Mouse (Mus musculus) hindlimb bud, embryonic 11.5 days (tissue): ENCODE data around the gene Sec24a.
A peak's percentile ranks its signal among the peaks of the same experiment; 100 is the strongest.
"Not testable (repeated sequence)": the region's sequence is repeated elsewhere in the genome, so short reads cannot be mapped to it uniquely, and the experiment has no call there.

Experiments
- DNase-seq: peaks from one replicate; pipeline ENCODE4 v3.0.0-alpha.2; 2012; ENCODE audit warnings: low read depth, low spot score; ENCODE audit errors: extremely low spot score

Gene Sec24a

DNA sequence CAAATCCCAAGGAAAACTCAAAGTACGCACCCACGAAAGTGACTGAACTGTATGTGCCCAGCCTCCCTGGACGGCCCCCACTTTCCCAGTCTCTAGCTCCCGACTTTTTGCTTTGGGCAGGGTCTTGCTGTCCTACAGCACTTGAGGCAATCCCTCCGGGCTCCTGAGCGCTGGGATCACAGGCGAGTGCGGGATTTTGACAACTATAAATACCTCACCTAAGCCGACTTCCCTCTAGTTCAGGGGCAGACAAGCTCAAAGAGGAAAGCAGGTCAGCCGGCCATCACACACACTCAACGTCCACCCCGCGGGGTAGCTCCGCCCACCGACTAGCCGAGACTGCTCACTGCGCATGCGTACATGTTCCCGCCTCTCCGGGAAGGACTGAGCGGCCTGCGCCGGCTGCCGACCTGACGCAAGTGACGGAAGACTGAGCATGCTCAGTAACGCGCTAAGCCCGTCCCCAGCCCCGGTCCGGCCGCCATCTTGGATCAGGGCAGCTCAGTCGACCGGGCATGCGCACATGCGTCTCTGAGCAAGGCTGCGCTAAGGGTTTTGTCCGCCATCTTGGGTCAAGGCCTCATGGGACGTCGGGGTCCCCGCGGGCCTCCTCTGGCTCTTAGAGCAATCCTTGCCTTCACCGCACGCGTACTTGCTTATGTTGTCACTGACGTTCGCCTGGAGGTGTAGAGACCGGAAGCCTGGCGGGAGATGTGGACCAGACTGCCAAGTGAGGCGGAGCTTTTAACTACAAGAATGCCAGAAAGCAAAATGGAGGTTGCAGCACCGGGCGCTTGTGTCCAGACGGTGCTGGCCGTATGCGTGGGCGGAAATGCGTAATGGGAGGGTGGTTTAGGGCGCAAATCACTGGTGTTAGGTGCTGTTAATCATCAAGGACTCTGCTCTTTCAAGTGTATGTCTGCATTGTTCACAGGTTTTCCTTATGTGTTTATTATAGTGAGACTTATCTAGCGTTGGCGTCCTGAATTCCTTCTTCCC lies 74.8 kb downstream of the Sec24a start, which contains the start of gene 0610009B22Rik:
Gene 0610009B22Rik, minus strand, starts transcription at position 545 of the 999 bp plus-strand sequence.
- DNase-seq: peak; percentile 97

DNA sequence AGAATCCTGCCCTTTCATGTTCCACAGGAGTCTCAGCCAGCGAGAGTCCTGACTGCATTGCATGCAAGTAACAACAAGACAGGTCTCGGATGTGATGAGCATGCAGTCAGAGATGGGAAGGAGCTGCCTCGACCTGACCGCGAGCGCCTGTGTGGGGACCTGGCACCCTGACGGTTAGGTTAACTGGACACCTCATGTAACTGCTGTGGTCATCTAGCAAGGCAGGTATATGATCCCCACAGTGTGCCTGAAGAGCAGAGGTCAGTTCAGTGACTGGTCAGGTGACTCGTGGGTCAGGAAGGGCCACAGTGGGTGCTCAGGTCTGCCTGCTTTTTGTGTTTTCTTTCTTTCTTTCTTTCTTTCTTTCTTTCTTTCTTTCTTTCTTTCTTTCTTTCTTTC lies 81.5 kb downstream of the Sec24a start:
- DNase-seq: no peak

DNA sequence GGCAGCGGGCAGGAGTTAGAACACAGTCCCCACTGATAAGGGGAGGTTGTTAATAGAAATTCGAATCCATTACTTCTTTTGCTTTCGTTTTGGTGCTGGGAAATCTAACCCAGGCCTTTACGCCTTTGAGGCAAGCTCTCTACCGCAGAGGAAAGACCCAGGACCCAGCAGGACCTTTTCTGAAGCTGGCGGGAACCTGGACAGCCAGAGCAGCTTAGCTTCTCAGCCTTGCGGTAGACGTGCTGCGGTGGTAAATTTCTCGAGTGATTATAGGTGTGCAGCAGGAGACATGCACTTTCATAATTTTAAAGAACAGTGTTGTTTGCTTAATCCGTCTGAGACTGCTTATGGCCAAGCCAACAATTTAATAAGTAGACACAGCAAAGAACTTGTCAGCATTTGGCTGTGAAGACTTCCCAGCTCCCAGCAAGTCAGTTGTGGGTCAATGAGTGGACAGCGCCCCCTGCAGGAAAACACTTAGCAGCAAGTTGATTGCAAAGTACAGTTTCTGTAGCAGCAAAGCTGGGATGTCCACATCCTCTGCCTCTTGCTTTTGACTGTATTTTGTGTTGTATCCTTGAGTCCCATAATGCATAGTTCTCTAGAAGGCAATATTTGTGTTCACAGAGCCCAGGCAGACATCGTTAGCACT lies 82.0 kb downstream of the Sec24a start:
- DNase-seq: peak; percentile 62

DNA sequence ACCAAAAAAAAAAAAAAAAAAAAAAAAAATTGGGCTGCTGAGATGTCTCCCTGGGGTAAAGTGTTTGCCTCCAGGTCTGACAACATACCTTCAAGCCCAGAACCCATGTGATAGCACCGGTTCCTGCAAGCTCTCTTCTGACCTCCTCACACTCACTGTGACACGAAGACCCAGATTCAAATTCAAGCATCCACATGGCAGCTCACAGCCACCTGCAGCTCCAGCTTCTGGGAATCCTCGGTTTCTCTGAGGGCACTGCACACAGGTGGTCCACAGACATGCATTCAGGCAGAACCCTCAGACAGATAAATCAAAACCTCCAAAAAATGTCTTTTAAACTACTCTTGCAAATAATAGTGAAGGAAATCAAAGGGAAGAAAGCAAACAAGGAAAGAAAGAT lies 84.0 kb downstream of the Sec24a start:
- no peak for DNase-seq

DNA sequence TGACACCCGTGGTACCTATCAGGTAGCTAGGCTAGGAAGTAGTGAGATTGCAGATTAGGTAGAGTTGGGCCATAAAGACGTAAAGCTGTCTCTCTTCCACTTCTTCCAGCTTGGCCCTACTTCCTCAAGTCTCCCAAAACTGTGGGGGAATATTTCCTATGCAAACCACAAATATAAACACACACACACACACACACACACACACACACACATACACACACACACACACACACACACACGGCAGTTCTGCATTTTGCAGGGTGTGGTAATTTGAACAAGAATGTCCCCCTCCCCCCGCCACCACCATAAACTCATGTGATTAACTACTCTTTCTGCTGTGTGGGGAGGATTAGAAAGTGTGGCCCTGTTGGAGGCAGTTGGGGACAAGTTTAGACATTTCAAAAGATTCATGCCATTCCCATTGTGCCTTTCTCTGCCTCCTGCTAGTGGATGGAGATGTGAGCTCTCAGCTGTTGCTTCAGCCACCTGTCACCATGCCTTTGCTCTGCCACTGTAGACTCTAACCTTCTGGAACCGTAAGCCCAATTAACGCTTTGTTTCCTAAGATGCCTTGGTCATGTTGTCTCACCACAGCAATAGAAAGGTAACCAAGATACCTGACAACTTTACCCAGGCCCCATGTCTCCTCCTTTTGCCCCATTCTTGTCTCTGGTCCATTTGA lies 85.6 kb downstream of the Sec24a start:
- DNase-seq: no peak

DNA sequence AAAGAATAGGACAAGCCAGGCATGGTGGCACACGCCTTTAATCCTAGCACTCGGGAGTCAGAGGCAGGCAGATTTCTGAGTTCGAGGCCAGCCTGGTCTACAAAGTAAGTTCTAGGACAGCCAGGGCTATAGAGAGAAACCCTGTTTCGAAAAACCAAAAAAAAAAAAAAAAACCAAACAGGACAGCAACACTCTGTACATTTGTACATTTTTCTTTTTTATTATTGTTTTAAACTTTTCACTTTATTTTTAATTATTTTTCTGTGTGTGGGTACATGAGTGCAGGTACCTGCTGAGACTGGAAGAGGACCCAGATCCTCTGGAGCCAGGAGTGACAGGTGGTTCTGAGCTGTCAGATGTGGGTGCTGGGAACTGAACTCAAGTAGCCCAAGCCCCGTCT lies 88.0 kb downstream of the Sec24a start:
- DNase-seq: no peak

DNA sequence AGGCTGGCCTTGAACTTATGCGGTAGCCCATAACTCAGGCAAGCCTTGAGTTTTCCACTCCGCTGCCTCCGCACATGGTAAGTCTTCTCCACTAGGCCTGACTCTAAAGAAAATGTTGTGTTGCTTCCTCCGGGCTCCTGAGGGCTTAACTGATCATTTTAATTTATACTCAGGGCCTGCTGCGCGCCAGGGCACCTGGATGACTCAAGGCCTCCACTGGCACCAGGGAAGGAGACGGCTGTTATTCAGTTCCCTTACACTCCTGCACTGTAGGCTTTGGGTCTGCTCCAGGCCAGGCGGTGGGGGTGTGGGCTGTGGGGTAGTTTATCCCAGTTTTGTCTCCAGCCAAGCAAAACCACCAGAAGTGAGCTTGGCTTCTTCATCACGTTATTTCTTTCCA lies 90.1 kb downstream of the Sec24a start:
- no peak for DNase-seq

DNA sequence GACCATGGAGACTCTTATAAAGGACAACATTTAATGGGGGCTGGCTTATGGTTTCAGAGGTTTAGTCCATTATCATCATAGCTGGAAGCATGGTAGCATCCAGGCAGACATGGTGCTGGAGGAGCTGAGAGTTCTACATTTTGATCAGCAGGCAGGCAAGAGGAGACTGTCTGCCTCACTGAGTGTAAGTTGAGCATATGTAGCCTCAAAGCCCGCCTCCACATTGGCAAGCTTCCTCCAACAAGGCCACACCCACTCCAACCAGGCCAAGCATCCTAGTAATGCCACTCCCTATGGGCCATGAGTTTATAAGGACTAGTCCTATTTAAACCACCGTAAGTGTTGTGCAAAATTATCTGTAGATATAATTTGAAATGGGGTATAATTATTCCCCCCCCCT lies 92.1 kb downstream of the Sec24a start:
- DNase-seq: no peak

DNA sequence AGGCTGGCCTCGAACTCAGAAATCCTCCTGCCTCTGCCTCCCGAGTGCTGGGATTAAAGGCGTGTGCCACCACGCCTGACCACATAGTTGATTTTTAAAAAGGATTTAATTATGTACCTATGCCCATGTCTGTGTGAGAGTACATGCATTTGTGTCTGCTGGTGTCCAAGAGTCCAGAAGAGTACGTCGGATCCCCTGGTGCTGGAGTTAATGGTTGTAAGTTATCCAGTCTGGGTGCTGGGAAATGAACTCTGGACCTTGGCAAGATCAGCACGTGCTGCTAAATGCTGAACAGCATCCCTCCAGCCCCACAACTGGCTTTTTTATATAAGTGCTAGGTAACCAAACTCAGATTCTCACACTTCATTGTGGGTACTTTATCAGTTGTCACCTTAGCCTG lies 92.6 kb downstream of the Sec24a start:
- no peak for DNase-seq

DNA sequence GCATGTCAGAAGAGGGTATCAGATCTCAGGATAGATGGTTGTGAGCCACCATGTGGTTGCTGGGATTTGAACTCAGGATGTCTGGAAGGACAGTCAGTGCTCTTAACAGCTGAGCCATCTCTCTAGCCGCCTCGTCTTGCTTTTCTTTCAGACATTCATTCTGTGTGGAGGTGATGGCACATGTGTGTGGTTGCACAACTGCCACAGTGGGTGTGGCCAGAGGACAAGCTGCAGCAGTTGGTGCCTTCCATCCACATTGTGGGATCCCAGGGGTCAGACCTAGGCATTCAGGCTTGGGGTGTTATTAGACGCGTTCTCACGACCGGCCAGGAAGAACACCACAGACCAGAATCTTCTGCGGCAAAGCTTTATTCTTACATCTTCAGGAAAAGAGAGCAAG lies 98.7 kb downstream of the Sec24a start:
- not testable (repeated sequence) for DNase-seq

DNA sequence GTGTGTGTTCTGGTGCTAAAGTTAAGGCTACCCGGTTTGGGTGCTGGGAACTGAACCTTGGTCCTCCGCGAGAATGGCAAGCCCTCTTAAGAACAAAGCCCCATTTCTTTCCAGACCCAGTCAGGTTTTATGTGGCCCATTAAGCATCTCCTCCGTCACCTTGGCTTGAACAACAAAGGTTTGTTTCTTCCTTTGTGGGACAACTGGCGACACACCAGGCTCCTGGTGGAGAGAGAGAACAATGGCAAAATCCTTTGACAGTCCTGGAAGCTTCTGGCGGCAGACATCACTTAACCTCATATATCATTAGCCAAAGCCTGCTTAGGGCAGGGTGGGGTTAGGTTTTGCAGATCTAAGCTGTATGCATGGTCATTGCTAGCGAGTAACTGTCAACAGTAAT lies 100.8 kb downstream of the Sec24a start:
- DNase-seq: no peak

DNA sequence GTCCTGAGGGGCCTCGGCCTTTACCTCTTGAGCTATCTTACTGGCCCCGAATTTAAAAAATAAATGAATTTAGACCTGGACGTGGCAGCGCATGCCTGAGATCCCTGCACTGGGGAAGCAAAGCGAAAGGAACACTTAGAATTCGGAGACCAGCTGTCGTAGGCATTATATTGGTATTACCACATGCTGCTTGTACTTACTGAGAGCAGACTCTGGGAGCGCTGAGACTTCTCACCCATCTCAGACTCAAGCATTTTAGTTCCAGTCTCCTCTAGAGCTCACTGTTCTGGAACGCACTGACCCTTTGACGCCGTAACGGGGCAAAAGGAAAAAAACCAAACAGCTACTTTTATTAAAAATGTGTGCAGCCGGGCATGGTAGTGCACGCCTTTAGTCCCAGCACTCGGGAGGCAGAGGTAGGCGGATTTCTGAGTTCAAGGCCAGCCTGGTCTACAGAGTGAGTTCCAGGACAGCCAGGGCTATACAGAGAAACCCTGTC lies 101.5 kb downstream of the Sec24a start:
- DNase-seq: no peak

DNA sequence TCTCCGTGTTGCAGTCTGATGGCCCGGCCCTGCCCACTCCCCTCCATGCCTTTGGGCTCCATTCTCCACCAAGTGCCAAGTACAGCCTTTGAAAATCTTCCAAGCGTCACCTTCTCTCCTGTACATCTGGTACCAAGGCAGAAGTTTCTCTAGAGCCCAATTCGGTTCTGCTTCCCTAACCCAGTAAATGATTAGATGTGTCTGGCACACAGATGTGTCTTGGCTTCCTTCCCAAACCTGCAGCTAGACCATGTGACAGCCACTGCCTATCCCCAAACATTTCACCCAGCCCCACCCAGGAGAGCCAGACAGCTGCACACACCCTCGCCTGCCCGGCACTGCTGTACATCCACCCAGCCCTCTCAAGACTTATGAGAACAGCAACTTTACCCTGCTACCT lies 104.7 kb downstream of the Sec24a start:
- no peak for DNase-seq

DNA sequence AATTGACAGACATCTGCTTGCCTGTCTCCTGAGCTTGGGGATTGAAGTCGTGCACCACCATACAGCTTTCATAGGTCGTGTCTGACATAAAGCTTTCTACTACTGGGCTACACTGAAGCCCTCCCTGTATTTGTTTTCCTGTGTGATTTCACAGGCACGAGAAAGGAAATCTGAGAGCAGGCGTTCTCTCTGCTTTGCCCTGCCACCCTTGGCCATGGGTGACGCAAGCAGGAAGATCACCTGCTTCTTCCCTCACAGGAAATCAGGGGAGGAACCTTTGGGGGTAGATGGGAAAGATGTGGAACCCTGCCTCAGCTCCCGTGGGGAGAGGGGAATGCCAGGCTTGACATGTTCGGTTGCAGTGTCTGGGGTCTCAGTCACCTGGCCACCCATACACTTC lies 105.1 kb downstream of the Sec24a start:
- no peak for DNase-seq

DNA sequence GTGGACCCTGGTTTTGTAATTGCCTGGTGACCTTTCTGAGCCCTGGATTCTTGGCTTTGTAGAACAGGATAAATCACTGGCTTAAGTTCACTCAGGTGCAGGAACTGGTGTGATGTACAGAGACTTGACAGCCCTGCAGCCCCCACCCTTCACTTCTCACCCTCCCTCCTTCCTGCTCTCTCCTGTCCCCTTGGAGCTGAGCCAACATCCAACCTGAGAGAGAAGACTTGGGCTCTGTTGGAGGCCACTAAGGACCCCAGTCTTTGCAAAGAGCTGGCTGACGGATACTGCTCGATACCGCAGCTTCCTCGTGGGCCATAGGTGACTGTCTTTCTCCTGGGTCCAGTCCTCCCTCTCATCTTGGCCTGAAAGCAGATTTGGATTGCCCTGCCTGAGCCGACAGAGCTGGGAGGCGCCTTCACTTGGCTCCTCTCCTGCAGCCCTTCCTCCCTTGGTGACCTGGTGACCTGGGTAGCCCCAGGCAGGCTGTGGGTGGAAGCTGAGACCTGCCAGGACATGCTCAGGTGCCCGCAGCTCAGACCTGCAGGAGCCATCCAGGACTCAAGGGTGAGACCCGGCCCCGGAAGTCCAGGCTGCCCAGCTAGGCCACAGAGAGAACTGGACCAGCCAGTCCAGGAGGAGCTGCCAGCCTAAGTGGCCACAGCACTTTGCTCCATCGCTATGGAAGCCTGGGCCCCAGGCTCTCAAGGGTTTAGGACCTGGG lies 106.5 kb downstream of the Sec24a start:
- DNase-seq: no peak

DNA sequence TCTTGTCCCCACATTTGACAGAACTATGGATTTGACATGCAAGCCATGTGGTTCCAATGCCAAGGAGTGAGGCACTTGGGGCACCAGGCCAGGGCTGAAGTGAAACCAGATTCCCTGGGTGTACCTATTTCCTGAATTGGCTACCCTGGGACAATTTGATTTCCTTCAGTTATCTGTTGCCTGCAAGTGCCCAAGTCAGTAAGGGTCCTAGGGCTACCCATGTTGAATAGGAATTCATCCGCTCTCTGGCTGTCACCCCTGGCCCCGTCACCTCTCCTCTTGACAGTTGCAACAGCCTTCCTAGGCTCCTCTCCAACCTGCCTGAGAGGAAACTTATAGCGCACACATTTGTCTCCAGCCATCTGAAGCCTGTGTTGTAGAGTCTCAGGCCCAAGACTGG lies 108.5 kb downstream of the Sec24a start:
- DNase-seq: no peak

DNA sequence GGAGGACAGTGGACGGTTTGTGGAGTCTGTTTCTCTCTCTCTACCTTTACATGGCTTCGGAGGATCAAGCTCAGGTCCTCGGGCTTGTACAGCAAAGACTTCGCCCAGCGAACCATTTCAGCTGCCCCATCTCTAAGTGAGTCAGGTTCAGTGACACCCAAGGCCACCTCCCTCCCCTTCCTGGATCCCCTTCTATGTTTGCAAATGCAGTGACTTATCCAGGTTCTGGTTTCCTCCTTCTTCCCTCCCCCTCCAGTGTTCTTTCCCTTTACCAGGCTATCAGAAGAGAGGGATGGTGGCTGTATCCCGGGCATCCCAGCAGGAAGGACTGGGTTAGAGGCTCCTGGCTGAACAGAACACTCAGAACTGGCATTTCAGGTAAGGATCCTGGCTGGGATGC lies 109.7 kb downstream of the Sec24a start:
- DNase-seq: no peak

DNA sequence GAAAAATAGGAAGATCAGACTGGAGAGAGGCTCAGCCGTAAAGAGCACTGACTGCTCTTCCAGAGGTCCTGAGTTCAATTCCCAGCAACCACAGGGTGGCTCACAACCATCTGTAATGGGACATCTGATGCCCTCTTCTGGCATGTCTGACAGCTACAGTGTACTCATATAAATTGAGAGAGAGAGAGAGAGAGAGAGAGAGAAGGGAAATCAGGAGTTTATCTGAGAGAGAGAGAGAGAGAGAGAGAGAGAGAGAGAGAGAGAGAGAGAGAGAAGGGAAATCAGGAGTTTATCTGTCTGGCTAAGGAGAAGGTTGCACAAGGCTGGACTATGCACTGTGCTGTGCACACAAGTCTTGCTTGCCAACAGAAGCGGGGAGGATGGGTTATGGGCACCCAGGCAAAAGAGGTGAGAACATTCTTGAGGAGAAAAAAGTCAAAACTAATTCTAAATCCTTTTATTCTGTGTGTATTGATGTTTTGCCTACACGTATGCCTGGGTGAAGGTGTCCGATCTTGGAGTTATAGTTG lies 110.5 kb downstream of the Sec24a start:
- no peak for DNase-seq

DNA sequence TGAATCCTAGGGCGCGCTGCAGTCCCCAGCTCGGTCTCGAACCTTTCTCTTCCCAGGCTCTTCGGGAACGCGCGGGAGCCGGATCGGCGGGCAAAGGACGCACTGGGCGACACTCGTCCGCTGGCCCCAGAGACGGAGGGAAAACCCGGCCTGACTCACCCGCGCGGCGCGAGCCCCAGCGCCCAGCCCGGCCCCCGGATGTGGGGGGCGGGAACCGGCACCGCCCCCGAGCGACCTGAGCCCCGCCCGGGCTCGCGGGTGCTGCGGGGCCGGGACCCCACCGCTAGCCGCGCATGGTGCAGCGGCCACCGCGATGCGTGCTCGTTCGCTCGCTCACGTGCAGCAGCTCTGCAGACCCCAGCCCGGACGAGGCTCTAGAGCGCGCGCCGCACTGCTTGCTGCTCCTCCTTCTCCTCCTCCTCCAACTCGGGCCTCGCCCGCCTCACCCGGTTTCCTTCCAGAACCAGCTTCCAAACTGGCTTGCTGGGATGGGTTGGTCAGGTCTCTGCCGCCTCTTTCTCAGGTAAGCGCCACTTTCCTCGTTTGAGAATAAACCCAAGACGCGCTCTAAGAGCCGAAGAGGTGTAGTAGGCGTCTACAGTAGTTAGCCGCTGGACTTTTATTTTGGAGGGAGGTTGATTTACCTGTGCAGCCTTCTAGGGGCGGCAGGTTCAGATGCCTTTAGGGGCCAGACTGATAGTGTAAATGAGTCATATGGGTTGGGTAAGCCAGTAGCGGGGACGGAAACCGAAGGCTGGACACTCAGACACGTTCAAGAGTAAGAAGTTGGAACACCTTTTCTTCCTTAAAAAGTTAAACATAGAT lies 112.5 kb downstream of the Sec24a start, which contains the start of the genes N4bp3 and D930048N14Rik:
Gene N4bp3, minus strand, starts transcription at position 152 of the 825 bp plus-strand sequence.
Gene D930048N14Rik, plus strand, starts transcription at position 264 of the 825 bp plus-strand sequence.
- no peak for DNase-seq
